Mouse (Mus musculus) forebrain, embryonic 15.5 days (tissue): ENCODE measurements at regions not wholly inside any gene's neighbourhood (a gene's known extent, or its start where the extent isn't known, plus 50 kb on each side); places are given as distances from the start of the nearest gene placed in this dataset.
A peak's percentile ranks its signal among the peaks of the same experiment; 100 is the strongest.
"Not testable (repeated sequence)": the region's sequence is repeated elsewhere in the genome, so short reads cannot be mapped to it uniquely, and the experiment has no call there.

Experiments
- ATAC-seq: fragments of 200-750 bp; cut with Nextera tagmentation; replicated peaks from 2 replicates; pipeline ENCODE4 v1.8.0; 2017; ENCODE audit warnings: mild to moderate bottlenecking, moderate TSS enrichment, moderate library complexity
- H3K27ac ChIP-seq: fragments of 300-500 bp; sonication (generic); replicated peaks from 2 replicates; pipeline ENCODE4 v1.5.1; 2015; ENCODE audit warnings: mild to moderate bottlenecking, inconsistent platforms
- H3K27me3 ChIP-seq: fragments of 300-500 bp; sonication (generic); 2 replicates; pipeline ENCODE4 v1.6.1; 2015; ENCODE audit warnings: inconsistent platforms
- H3K36me3 ChIP-seq: fragments of 300-500 bp; sonication (generic); 2 replicates; pipeline ENCODE4 v1.6.1; 2015; ENCODE audit warnings: mild to moderate bottlenecking, inconsistent platforms
- H3K4me1 ChIP-seq: fragments of 300-500 bp; sonication (generic); 2 replicates; pipeline ENCODE4 v1.6.1; 2015; ENCODE audit warnings: inconsistent platforms
- H3K4me2 ChIP-seq: fragments of 300-500 bp; sonication (generic); replicated peaks from 2 replicates; pipeline ENCODE4 v1.6.1; 2015; ENCODE audit warnings: mild to moderate bottlenecking, inconsistent platforms
- H3K4me3 ChIP-seq: fragments of 300-500 bp; sonication (generic); 2 replicates; pipeline ENCODE4 v1.5.1; 2015; ENCODE audit warnings: mild to moderate bottlenecking, inconsistent platforms
- H3K9ac ChIP-seq: fragments of 300-500 bp; sonication (generic); replicated peaks from 2 replicates; pipeline ENCODE4 v1.6.1; 2015; ENCODE audit warnings: mild to moderate bottlenecking, inconsistent platforms
- H3K9me3 ChIP-seq: fragments of 300-500 bp; sonication (generic); 2 replicates; pipeline ENCODE4 v1.6.1; 2016; ENCODE audit warnings: inconsistent platforms
- WGBS: fragments of 180-500 bp; shearing (Covaris S2); methylation state at CpG from one replicate; pipeline ENCODE4 v1.1.7; 2015; ENCODE audit warnings: mixed read lengths; 5-methylcytosine and 5-hydroxymethylcytosine counted together

- H3K4me2 ChIP-seq, ATAC-seq, H3K36me3 ChIP-seq, H3K9ac ChIP-seq, H3K27me3 ChIP-seq, H3K4me3 ChIP-seq, H3K9me3 ChIP-seq, H3K4me1 ChIP-seq, H3K27ac ChIP-seq: not testable (repeated sequence)
- 82% methylated on average over 2 of the region's 2 CpGs for WGBS
Observed at GRCm38 (mm10) chr1:14688041-14688440, 1405.1 kb downstream of the 4930444P10Rik start.

- Histone ChIP-seq H3K27me3 (no peaks in the 10 kb centered on the region), H3K36me3 (no peaks in the 10 kb centered on the region), H3K27ac (no peak overlapping the region), H3K9me3 (no peaks in the 10 kb centered on the region), H3K9ac (no peak overlapping the region), H3K4me3 (no peak overlapping the region), H3K4me2 (no peak overlapping the region), H3K4me1 (no peaks in the 10 kb centered on the region)
- no peak for ATAC-seq
- 44% methylated on average over 2 of the region's 2 CpGs for WGBS
Observed at GRCm38 (mm10) chr1:14686172-14686571, 1407.0 kb downstream of the 4930444P10Rik start.

- H3K4me2 ChIP-seq = no peak overlapping the region
- no peak for ATAC-seq
- H3K9me3 ChIP-seq = no peaks in the 10 kb centered on the region
- WGBS = 89% methylated on average over 3 of the region's 3 CpGs
- H3K4me3 ChIP-seq = no peak overlapping the region
- H3K27me3 ChIP-seq = no peaks in the 10 kb centered on the region
- no peak overlapping the region for H3K9ac ChIP-seq
- no peaks in the 10 kb centered on the region for H3K36me3 ChIP-seq
- no peaks in the 10 kb centered on the region for H3K4me1 ChIP-seq
- no peak overlapping the region for H3K27ac ChIP-seq
Observed at GRCm38 (mm10) chr1:14680443-14680842, 1412.7 kb downstream of the 4930444P10Rik start.

GRCm38 (mm10) chr1:14672393-14672999, 1420.6 kb downstream of the 4930444P10Rik start:
- no peak for ATAC-seq
- Histone ChIP-seq H3K27ac (no peak overlapping the region), H3K27me3 (no peaks in the 10 kb centered on the region)

GRCm38 (mm10) chr1:14662706-14663312, 1430.3 kb downstream of the 4930444P10Rik start:
- no peak for ATAC-seq
- Histone ChIP-seq H3K27ac (no peak overlapping the region), H3K4me1 (no peaks in the 10 kb centered on the region), H3K36me3 (no peaks in the 10 kb centered on the region), H3K4me2 (no peak overlapping the region), H3K9me3 (no peaks in the 10 kb centered on the region), H3K4me3 (no peak overlapping the region), H3K9ac (no peak overlapping the region), H3K27me3 (no peaks in the 10 kb centered on the region)
- WGBS = 88% methylated on average over 6 of the region's 6 CpGs

More at GRCm38 (mm10) chr1:14672393-14672999, 1420.6 kb downstream of the 4930444P10Rik start:
- Histone ChIP-seq H3K36me3 (no peaks in the 10 kb centered on the region), H3K4me2 (no peak overlapping the region), H3K4me1 (no peaks in the 10 kb centered on the region), H3K9me3 (no peaks in the 10 kb centered on the region), H3K9ac (no peak overlapping the region), H3K4me3 (no peak overlapping the region)
- WGBS = 60% methylated on average over 6 of the region's 6 CpGs

- Histone ChIP-seq H3K9ac (no peak overlapping the region), H3K27me3 (no peaks in the 10 kb centered on the region), H3K36me3 (no peaks in the 10 kb centered on the region), H3K27ac (no peak overlapping the region), H3K4me1 (no peaks in the 10 kb centered on the region), H3K4me3 (no peak overlapping the region), H3K9me3 (no peaks in the 10 kb centered on the region), H3K4me2 (no peak overlapping the region)
- WGBS = 70% methylated on average over 2 of the region's 2 CpGs
- no peak for ATAC-seq
Observed at GRCm38 (mm10) chr1:14661854-14662253, 1431.3 kb downstream of the 4930444P10Rik start.

- no peak for ATAC-seq
- no peaks in the 10 kb centered on the region for H3K36me3 ChIP-seq
- H3K4me1 ChIP-seq = no peaks in the 10 kb centered on the region
- H3K27ac ChIP-seq = no peak overlapping the region
- no peaks in the 10 kb centered on the region for H3K9me3 ChIP-seq
- H3K9ac ChIP-seq = no peak overlapping the region
- no peak overlapping the region for H3K4me2 ChIP-seq
- H3K4me3 ChIP-seq = no peak overlapping the region
- WGBS = 75% methylated on average over 2 of the region's 2 CpGs
- H3K27me3 ChIP-seq = no peaks in the 10 kb centered on the region
Observed at GRCm38 (mm10) chr1:14650346-14650745, 1442.8 kb downstream of the 4930444P10Rik start.

GRCm38 (mm10) chr1:14635642-14636263, 1457.4 kb downstream of the 4930444P10Rik start:
- WGBS = 89% methylated on average over 5 of the region's 5 CpGs
- ATAC-seq = peak; percentile 66
- H3K36me3 ChIP-seq = no peaks in the 10 kb centered on the region
- H3K4me3 ChIP-seq = no peak overlapping the region
- H3K4me1 ChIP-seq = no peaks in the 10 kb centered on the region
- H3K9ac ChIP-seq = no peak overlapping the region
- H3K27ac ChIP-seq = no peak overlapping the region
- H3K9me3 ChIP-seq = no peaks in the 10 kb centered on the region
- H3K27me3 ChIP-seq = no peaks in the 10 kb centered on the region
- H3K4me2 ChIP-seq = no peak overlapping the region

GRCm38 (mm10) chr1:14631994-14632393, 1461.1 kb downstream of the 4930444P10Rik start:
- Histone ChIP-seq H3K27me3 (no peaks in the 10 kb centered on the region), H3K4me2 (no peak overlapping the region), H3K4me3 (no peak overlapping the region), H3K9me3 (no peaks in the 10 kb centered on the region), H3K4me1 (no peaks in the 10 kb centered on the region), H3K27ac (no peak overlapping the region), H3K9ac (no peak overlapping the region), H3K36me3 (no peaks in the 10 kb centered on the region)
- 26% methylated on average over 4 of the region's 4 CpGs for WGBS
- ATAC-seq = no peak

- Histone ChIP-seq H3K9ac (no peak overlapping the region), H3K27me3 (no peaks in the 10 kb centered on the region), H3K4me3 (no peak overlapping the region), H3K36me3 (no peaks in the 10 kb centered on the region), H3K4me2 (no peak overlapping the region), H3K4me1 (no peaks in the 10 kb centered on the region; the same call in 1 of the 2 replicates), H3K9me3 (no peaks in the 10 kb centered on the region), H3K27ac (no peak overlapping the region)
- no peak for ATAC-seq
- 48% methylated on average over 6 of the region's 6 CpGs for WGBS
Observed at GRCm38 (mm10) chr1:14627204-14627603, 1465.9 kb downstream of the 4930444P10Rik start.

GRCm38 (mm10) chr1:14626685-14627084, 1466.4 kb downstream of the 4930444P10Rik start:
- Histone ChIP-seq H3K9ac (no peak overlapping the region), H3K9me3 (no peaks in the 10 kb centered on the region), H3K36me3 (no peaks in the 10 kb centered on the region), H3K27ac (no peak overlapping the region), H3K4me2 (no peak overlapping the region), H3K4me3 (no peak overlapping the region), H3K27me3 (no peaks in the 10 kb centered on the region), H3K4me1 (no peaks in the 10 kb centered on the region; the same call in 1 of the 2 replicates)
- WGBS = 44% methylated on average over 4 of the region's 4 CpGs
- no peak for ATAC-seq

GRCm38 (mm10) chr1:14620922-14621430, 1472.1 kb downstream of the 4930444P10Rik start:
- WGBS = 74% methylated on average over 5 of the region's 5 CpGs
- H3K9ac ChIP-seq = no peak overlapping the region

More at GRCm38 (mm10) chr1:14620922-14621430, 1472.1 kb downstream of the 4930444P10Rik start:
- Histone ChIP-seq H3K36me3 (no peaks in the 10 kb centered on the region), H3K27me3 (no peaks in the 10 kb centered on the region), H3K4me1 (no peaks in the 10 kb centered on the region), H3K9me3 (no peaks in the 10 kb centered on the region), H3K4me3 (no peak overlapping the region), H3K27ac (no peak overlapping the region), H3K4me2 (no peak overlapping the region)
- ATAC-seq = no peak
